Mouse (Mus musculus) heart, embryonic 15.5 days (tissue): ENCODE measurements at regions not wholly inside any gene's neighbourhood (a gene's known extent, or its start where the extent isn't known, plus 50 kb on each side); places are given as distances from the start of the nearest gene placed in this dataset.

Source experiments
- ATAC-seq: fragments of 200-750 bp; cut with Nextera tagmentation; replicated peaks from 2 replicates; pipeline ENCODE4 v1.8.0; 2017; ENCODE audit warnings: low read depth, moderate TSS enrichment; ENCODE audit not compliant: insufficient number of reproducible peaks, insufficient read depth, low FRiP score
- H3K27ac ChIP-seq: fragments of 300-500 bp; sonication (generic); 2 replicates; pipeline ENCODE4 v1.5.1; 2015; ENCODE audit warnings: mild to moderate bottlenecking, inconsistent platforms
- H3K27me3 ChIP-seq: fragments of 300-500 bp; sonication (generic); 2 replicates; pipeline ENCODE4 v1.6.1; 2015; ENCODE audit warnings: inconsistent platforms
- H3K36me3 ChIP-seq: fragments of 300-500 bp; sonication (generic); 2 replicates; pipeline ENCODE4 v1.6.1; 2015; ENCODE audit warnings: mild to moderate bottlenecking, inconsistent platforms
- H3K4me1 ChIP-seq: fragments of 300-500 bp; sonication (generic); replicated peaks from 2 replicates; pipeline ENCODE4 v1.6.1; 2015; ENCODE audit warnings: inconsistent platforms
- H3K4me2 ChIP-seq: fragments of 300-500 bp; sonication (generic); 2 replicates; pipeline ENCODE4 v1.6.1; 2015; ENCODE audit warnings: inconsistent platforms, mild to moderate bottlenecking, moderate library complexity
- H3K4me3 ChIP-seq: fragments of 300-500 bp; sonication (generic); 2 replicates; pipeline ENCODE4 v1.5.1; 2015; ENCODE audit warnings: mild to moderate bottlenecking, inconsistent platforms
- H3K9ac ChIP-seq: fragments of 300-500 bp; sonication (generic); 2 replicates; pipeline ENCODE4 v1.6.1; 2015; ENCODE audit warnings: mild to moderate bottlenecking, inconsistent platforms
- H3K9me3 ChIP-seq: fragments of 300-500 bp; sonication (generic); replicated peaks from 2 replicates; pipeline ENCODE4 v1.6.1; 2016; ENCODE audit warnings: inconsistent platforms
- WGBS: fragments of 180-500 bp; shearing (Covaris S2); methylation state at CpG from one replicate; pipeline ENCODE4 v1.1.7; 2015; ENCODE audit warnings: mixed read lengths; 5-methylcytosine and 5-hydroxymethylcytosine counted together

GRCm38 (mm10) chr6:98754487-98754886 lies 411.9 kb upstream of the Gm765 start:
- no peak for ATAC-seq
- WGBS: 86% methylated on average over 2 of the region's 2 CpGs
- no peaks in the 10 kb centered on the region for H3K36me3 ChIP-seq
- H3K4me2 ChIP-seq: no peak overlapping the region
- no peaks in the 10 kb centered on the region for H3K9me3 ChIP-seq
- H3K9ac ChIP-seq: no peak overlapping the region
- H3K4me1 ChIP-seq: no peaks in the 10 kb centered on the region
- no peak overlapping the region for H3K27ac ChIP-seq
- H3K4me3 ChIP-seq: no peak overlapping the region
- H3K27me3 ChIP-seq: no peaks in the 10 kb centered on the region

- no peak overlapping the region for H3K4me2 ChIP-seq
- WGBS: 75% methylated on average over 4 of the region's 4 CpGs
These were observed 406.1 kb upstream of the Gm765 start for GRCm38 (mm10) chr6:98748618-98749017.

GRCm38 (mm10) chr6:98746976-98747375 lies 404.4 kb upstream of the Gm765 start:
- H3K36me3 ChIP-seq: no peaks in the 10 kb centered on the region
- no peak for ATAC-seq
- H3K4me2 ChIP-seq: no peak overlapping the region
- no peak overlapping the region for H3K4me3 ChIP-seq
- H3K4me1 ChIP-seq: no peaks in the 10 kb centered on the region
- H3K27ac ChIP-seq: no peak overlapping the region
- H3K9ac ChIP-seq: no peak overlapping the region
- no peaks in the 10 kb centered on the region for H3K9me3 ChIP-seq
- no peaks in the 10 kb centered on the region for H3K27me3 ChIP-seq
- 43% methylated on average over 8 of the region's 8 CpGs for WGBS

More at GRCm38 (mm10) chr6:98748618-98749017, 406.1 kb upstream of the Gm765 start:
- no peak overlapping the region for H3K9ac ChIP-seq
- H3K4me1 ChIP-seq: no peaks in the 10 kb centered on the region
- H3K27ac ChIP-seq: no peak overlapping the region
- H3K27me3 ChIP-seq: no peaks in the 10 kb centered on the region
- ATAC-seq: no peak
- H3K36me3 ChIP-seq: no peaks in the 10 kb centered on the region
- H3K4me3 ChIP-seq: no peak overlapping the region
- no peaks in the 10 kb centered on the region for H3K9me3 ChIP-seq

GRCm38 (mm10) chr6:98740447-98740846 lies 397.9 kb upstream of the Gm765 start:
- no peak overlapping the region for H3K27ac ChIP-seq
- H3K4me2 ChIP-seq: no peak overlapping the region
- no peaks in the 10 kb centered on the region for H3K9me3 ChIP-seq
- no peak overlapping the region for H3K9ac ChIP-seq
- no peaks in the 10 kb centered on the region for H3K27me3 ChIP-seq
- H3K36me3 ChIP-seq: no peaks in the 10 kb centered on the region
- 86% methylated on average over 2 of the region's 2 CpGs for whole genome bisulfite sequencing
- no peaks in the 10 kb centered on the region for H3K4me1 ChIP-seq
- no peak overlapping the region for H3K4me3 ChIP-seq
- no peak for ATAC-seq

- no peak for ATAC-seq
- Histone ChIP-seq H3K9ac (no peak overlapping the region), H3K4me1 (no peaks in the 10 kb centered on the region)
These were observed 388.5 kb upstream of the Gm765 start for GRCm38 (mm10) chr6:98731010-98731530.

GRCm38 (mm10) chr6:98726605-98727144 lies 384.1 kb upstream of the Gm765 start:
- Histone ChIP-seq H3K27ac (no peak overlapping the region), H3K9ac (no peak overlapping the region), H3K4me2 (no peak overlapping the region), H3K4me1 (no peaks in the 10 kb centered on the region), H3K4me3 (no peak overlapping the region), H3K27me3 (no peaks in the 10 kb centered on the region), H3K36me3 (no peaks in the 10 kb centered on the region), H3K9me3 (no peaks in the 10 kb centered on the region)
- no peak for ATAC-seq
- 54% methylated on average over 5 of the region's 5 CpGs for WGBS

More at GRCm38 (mm10) chr6:98731010-98731530, 388.5 kb upstream of the Gm765 start:
- H3K4me3 ChIP-seq: no peak overlapping the region
- H3K27ac ChIP-seq: no peak overlapping the region
- no peaks in the 10 kb centered on the region for H3K36me3 ChIP-seq
- no peak overlapping the region for H3K4me2 ChIP-seq
- no peaks in the 10 kb centered on the region for H3K9me3 ChIP-seq
- no peaks in the 10 kb centered on the region for H3K27me3 ChIP-seq

- H3K9ac ChIP-seq: no peak overlapping the region
- no peaks in the 10 kb centered on the region for H3K9me3 ChIP-seq
- H3K4me3 ChIP-seq: no peak overlapping the region
- no peaks in the 10 kb centered on the region for H3K4me1 ChIP-seq
- H3K27ac ChIP-seq: no peak overlapping the region
- no peaks in the 10 kb centered on the region for H3K27me3 ChIP-seq
- no peaks in the 10 kb centered on the region for H3K36me3 ChIP-seq
- WGBS: 64% methylated on average over 14 of the region's 14 CpGs
- no peak for ATAC-seq
- no peak overlapping the region for H3K4me2 ChIP-seq
These were observed 362.5 kb upstream of the Gm765 start for GRCm38 (mm10) chr6:98704887-98705622.

- Histone ChIP-seq H3K9me3 (no peaks in the 10 kb centered on the region), H3K27me3 (no peaks in the 10 kb centered on the region), H3K4me2 (no peak overlapping the region), H3K36me3 (no peaks in the 10 kb centered on the region), H3K27ac (no peak overlapping the region), H3K9ac (no peak overlapping the region), H3K4me1 (no peaks in the 10 kb centered on the region), H3K4me3 (no peak overlapping the region)
- WGBS: 75% methylated on average over 7 of the region's 7 CpGs
- no peak for ATAC-seq
These were observed 355.0 kb upstream of the Gm765 start for GRCm38 (mm10) chr6:98697571-98697970.

- no peak overlapping the region for H3K4me2 ChIP-seq
- H3K9ac ChIP-seq: no peak overlapping the region
- WGBS: 83% methylated on average over 8 of the region's 8 CpGs
- no peaks in the 10 kb centered on the region for H3K4me1 ChIP-seq
- ATAC-seq: no peak
- H3K9me3 ChIP-seq: no peaks in the 10 kb centered on the region
- H3K36me3 ChIP-seq: no peaks in the 10 kb centered on the region
- no peaks in the 10 kb centered on the region for H3K27me3 ChIP-seq
- no peak overlapping the region for H3K27ac ChIP-seq
- no peak overlapping the region for H3K4me3 ChIP-seq
These were observed 350.9 kb upstream of the Gm765 start for GRCm38 (mm10) chr6:98693411-98693810.

GRCm38 (mm10) chr6:98690133-98690532 lies 347.6 kb upstream of the Gm765 start:
- no peaks in the 10 kb centered on the region for H3K27me3 ChIP-seq
- no peak overlapping the region for H3K4me3 ChIP-seq
- WGBS: 81% methylated on average over 9 of the region's 9 CpGs
- no peaks in the 10 kb centered on the region for H3K36me3 ChIP-seq
- H3K4me2 ChIP-seq: no peak overlapping the region
- no peak for ATAC-seq
- H3K9me3 ChIP-seq: no peaks in the 10 kb centered on the region
- H3K4me1 ChIP-seq: no peaks in the 10 kb centered on the region
- no peak overlapping the region for H3K27ac ChIP-seq
- H3K9ac ChIP-seq: no peak overlapping the region

- Histone ChIP-seq H3K4me1 (no peaks in the 10 kb centered on the region), H3K9me3 (no peaks in the 10 kb centered on the region), H3K9ac (no peak overlapping the region), H3K4me2 (no peak overlapping the region), H3K27ac (no peak overlapping the region), H3K27me3 (no peaks in the 10 kb centered on the region), H3K4me3 (no peak overlapping the region), H3K36me3 (no peaks in the 10 kb centered on the region)
- ATAC-seq: no peak
- WGBS: 61% methylated on average over 3 of the region's 3 CpGs
These were observed 346.8 kb upstream of the Gm765 start for GRCm38 (mm10) chr6:98689395-98689794.

- Histone ChIP-seq H3K27me3 (no peaks in the 10 kb centered on the region), H3K4me3 (no peak overlapping the region), H3K4me2 (no peak overlapping the region), H3K36me3 (no peaks in the 10 kb centered on the region), H3K27ac (no peak overlapping the region), H3K9me3 (no peaks in the 10 kb centered on the region), H3K4me1 (no peaks in the 10 kb centered on the region), H3K9ac (no peak overlapping the region)
- WGBS: 84% methylated on average over 2 of the region's 2 CpGs
- no peak for ATAC-seq
These were observed 346.1 kb upstream of the Gm765 start for GRCm38 (mm10) chr6:98688624-98689023.
